Mouse (Mus musculus): ENCODE measurements around the gene Dapk1. TPM values are rescaled to one million over a fixed set of nuclear protein-coding genes. Genes with fewer than 3 reads are reported as not detected.

Dapk1 gene
- 1 to 10 TPM in 1 of 2 experiments, under 1 TPM in 1; 0.62 to 5.6 TPM for polyA plus RNA-seq (2012; fragmentation: generic; extraction: Trizol)

GRCm38 (mm10) chr13:60601436-60602415, at the start of gene Dapk1:
Dapk1 (plus strand) TSS chr13:60601947.

DNA sequence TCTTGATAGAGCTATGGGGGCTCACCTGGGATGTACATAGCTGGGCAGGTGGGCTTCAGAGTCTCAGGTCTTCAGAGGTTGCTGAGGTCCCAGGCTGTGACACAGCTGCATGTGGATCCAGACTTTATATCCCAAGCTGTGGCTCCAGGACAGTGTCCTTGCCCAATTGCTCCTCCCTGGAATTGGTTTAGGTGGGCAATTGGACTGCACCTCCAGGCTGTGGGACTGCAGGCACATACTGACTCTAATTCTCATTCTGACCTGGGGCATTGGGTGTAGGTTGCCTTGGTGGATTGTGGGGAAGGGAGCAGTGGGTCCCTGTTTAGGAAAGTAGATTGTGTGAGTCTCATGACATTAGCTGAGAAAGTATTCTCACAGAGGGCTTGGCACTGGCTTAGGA, 184.5 kb downstream of the Dapk1 start, which contains the start of gene BC051665:
Gene BC051665, minus strand, starts transcription at position 101 of the 400 bp plus-strand sequence.

GRCm38 (mm10) chr13:60802749-60803148, 201.0 kb downstream of the Dapk1 start, which contains the start of gene Ctsll3:
Ctsll3 (minus strand) TSS chr13:60802849.

Other genes starting within 250 kb of the Dapk1 start
- gene BC051665, start 184.4 kb downstream of the Dapk1 start, polyA plus RNA-seq (2012; fragmentation: generic; extraction: Trizol) = not detected
- gene Ctsll3, start 200.9 kb downstream of the Dapk1 start, polyA plus RNA-seq (2012; fragmentation: generic; extraction: Trizol) = not detected